Mouse (Mus musculus): Measurements from ENCODE around the gene Gga3.

The Gga3 gene

DNA sequence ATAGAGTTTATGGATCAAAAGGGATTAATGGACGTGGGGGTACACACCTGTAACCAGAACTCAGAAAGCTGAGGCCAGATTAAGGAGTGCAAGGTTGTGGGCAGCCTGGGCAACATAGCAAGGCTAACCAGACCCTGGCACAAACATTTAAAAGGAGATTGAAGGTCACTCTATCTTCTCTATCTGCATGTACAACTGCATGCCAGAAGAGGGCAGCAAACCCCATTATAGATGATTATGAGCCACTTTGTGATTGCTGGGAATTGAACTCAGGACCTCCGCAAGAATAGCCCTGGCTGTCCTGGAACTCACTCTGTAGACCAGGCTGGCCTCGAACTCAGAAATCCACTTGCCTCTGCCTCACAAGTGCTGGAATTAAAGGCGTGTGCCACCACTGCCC, 51.1 kb downstream of the Gga3 start:
- DNase-seq, result peak in 1 of 2 experiments; percentile 15

DNA sequence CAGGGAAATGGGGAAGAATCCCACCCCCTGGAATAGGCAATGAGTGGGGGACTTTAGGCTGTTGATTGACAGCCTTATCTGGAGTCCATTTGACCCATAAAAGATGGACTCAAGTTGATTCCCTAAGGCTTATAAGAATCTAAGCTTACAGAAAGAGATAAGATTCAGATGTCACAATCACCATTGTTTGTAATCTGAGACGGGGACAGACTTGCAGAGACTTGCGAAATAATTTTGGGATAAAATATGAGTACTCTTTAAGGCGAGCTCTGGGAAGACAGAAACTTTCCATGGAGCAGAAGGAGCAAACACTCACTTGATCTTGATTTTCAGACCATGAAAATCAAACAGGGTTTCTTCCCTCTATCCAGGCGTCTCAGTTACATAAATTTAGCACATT, 60.3 kb downstream of the Gga3 start:
- no peak for DNase-seq

DNA sequence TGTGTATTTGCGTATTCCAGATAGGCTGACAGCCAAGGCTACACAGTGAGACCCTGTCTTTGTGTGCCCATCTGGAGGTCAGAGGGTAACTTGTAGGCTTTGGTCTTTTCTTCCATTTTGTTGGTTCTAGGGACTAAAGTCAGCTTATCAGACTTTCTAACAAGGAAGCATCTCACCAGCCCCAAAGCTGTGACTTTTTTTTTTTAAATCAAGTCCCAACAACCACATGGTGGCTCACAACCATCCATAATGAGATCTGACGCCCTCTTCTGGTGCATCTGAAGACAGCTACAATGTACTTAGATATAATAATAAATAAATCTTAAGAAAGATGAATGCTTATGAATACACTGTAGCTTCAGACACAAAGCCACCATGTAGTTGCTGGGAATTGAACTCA, 65.8 kb downstream of the Gga3 start:
- DNase-seq, result no peak

DNA sequence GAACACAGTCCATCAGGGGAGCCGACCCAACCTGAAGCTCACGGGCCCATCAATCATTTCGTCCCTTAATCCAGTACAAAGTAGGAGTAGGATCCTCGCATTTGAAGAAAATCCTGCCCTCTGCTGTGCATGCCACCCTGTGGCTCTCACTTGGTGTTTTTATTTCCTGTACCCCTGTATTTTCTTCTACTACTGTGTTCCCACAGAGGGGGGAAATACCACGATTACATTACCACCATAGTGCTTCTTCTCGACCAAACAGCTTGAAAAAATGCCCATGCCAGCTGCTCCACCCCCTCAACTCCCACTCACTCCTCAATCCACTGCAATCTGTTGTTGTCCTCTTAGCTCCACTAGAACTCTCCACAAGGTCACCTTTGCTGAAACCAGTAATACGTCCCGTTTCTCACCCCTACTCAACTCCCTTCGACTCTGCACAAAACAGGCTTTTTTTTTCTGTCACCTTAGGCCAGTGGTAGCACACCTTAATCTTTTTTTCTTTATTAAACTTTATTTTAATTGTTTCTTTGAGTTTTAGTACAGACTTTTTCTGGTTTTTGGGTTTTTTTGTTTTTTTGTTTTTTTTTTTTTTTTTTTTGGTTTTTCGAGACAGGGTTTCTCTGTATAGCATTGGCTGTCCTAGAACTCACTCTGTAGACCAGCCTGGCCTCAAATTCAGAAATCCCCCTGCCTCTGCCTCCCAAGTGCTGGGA, 66.8 kb downstream of the Gga3 start:
- DNase-seq, result peak in 1 of 2 experiments; percentile 24

DNA sequence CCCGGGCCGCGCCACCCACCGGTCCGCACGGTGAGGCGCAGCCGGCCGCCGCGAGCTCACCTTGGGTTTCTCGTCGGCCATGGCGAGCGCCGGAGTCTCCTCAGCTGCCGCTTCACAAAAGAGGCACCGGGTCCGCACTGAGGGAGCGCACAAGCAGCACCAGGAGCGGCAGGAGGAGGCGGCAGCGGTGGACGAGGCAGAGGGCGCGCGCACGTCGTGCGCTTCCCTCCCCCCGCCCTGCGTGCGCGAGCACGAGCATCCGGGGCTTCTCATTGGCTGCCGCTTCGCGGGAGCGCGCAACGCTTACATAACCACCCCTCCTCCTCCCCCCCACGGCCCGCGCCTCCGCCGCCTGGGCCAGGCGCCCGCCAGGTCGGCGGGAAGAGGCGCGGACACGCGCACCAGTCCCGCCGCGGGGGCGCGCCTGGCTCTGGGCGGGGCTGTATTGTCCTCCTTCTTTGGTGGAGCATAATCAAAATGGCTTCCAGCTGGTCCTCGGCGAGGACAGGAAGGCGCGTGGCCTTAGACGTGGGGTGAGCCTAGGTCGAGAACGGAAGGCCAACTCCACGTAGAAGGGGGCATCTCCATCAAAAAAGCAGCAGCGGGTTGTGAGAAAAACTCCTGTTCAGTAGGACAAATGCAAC, 67.7 kb downstream of the Gga3 start, which contains the start of gene Sumo2:
TSS of gene Sumo2 (minus strand) at position 239 of the 644 bp plus-strand sequence.
- DNase-seq, result peak; percentile 99 to 100

DNA sequence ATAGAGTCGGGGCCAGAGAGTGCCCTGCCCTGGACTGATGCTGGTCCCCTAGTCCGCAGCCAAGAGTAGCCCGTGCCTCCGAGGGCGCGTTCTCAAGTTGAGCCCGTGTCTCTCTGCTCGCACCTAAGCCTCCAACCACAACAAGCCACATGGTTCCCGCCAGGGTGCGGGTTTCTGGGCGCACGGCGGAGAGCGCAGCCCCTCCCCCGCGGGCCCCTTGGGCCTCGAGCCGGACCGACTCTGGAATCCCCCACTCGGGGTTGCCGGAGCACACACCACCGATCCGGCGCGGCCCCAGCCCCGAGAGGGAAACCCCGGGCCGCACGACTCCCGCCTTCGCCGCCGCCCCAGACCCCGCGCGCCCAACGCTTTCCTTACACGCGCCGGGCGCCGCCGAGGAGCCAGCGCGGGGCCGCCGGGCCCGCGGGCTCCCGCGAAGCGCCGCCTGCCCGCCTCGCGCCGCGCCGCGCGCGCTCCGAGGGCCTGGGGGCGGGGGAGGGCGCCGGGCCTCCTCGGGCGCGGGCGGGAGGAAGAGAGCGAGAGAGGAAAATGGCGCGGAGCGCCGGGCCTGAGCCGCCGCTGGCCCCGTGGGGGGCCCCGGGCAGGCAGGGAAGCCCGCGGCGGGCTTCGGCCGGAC, 68.3 kb downstream of the Gga3 start:
- DNase-seq, result peak; percentile 74 to 75

DNA sequence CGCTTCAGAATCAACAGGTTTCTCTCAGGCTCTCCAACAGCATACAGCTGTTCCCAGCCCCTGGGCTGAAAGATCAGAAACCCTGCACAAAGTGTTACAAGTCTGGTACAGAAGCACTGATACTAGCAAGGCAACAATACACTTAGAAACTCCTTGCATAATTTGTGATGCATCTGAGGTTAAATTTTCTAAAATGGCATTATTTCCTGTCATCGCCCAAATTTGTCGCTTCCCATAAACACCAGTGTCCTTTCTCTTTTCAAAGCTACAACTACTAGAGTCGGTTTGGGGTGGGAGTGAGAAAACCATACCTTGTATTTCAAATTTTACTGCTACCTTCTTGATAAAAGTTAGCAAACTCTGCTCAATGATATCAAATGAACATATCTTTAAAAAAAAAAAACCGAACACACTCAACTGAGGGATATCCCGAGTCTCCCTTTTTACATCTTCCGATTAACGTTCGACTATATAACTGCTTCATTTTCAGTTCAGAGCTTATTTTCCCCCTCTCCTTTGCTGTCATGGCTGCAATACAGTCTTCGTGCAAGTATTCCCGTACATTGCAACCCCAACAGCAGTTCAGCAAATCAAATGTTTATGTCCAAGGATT, 69.0 kb downstream of the Gga3 start:
- no peak for DNase-seq
